Mouse (Mus musculus) cerebellum, adult 8-10 months (tissue): Measurements from ENCODE around the gene Gm12166.
"Not testable (repeated sequence)": the region's sequence is repeated elsewhere in the genome, so short reads cannot be mapped to it uniquely, and the experiment has no call there.

Experiments
- DNase-seq: peaks from one replicate; pipeline ENCODE4 v3.0.0; 2022

Gene Gm12166

GRCm38 (mm10) chr11:46054911-46055895, 3.1 kb upstream of the Gm12166 start:
- DNase-seq, result no peak

GRCm38 (mm10) chr11:46054311-46054710, 2.2 kb upstream of the Gm12166 start:
- DNase-seq, result no peak

GRCm38 (mm10) chr11:46053457-46053856, 1.3 kb upstream of the Gm12166 start:
- not testable (repeated sequence) for DNase-seq

- no peak for DNase-seq
These were observed 4.9 kb downstream of the Gm12166 start for GRCm38 (mm10) chr11:46047264-46047663.

- DNase-seq, result no peak
These were observed 7.3 kb downstream of the Gm12166 start for GRCm38 (mm10) chr11:46044781-46045180.

- no peak for DNase-seq
These were observed 10.4 kb downstream of the Gm12166 start for GRCm38 (mm10) chr11:46041607-46042267.

- DNase-seq, result no peak
These were observed 11.1 kb downstream of the Gm12166 start for GRCm38 (mm10) chr11:46040841-46041556.

GRCm38 (mm10) chr11:46039335-46039734, 12.8 kb downstream of the Gm12166 start:
- no peak for DNase-seq

GRCm38 (mm10) chr11:46038901-46039300, 13.2 kb downstream of the Gm12166 start:
- DNase-seq, result no peak

- no peak for DNase-seq
These were observed 15.7 kb downstream of the Gm12166 start for GRCm38 (mm10) chr11:46036374-46036773.

- no peak for DNase-seq
These were observed 19.2 kb downstream of the Gm12166 start for GRCm38 (mm10) chr11:46032956-46033355.

- DNase-seq, result no peak
These were observed 20.7 kb downstream of the Gm12166 start for GRCm38 (mm10) chr11:46031470-46031869.

- DNase-seq, result no peak
These were observed 22.1 kb downstream of the Gm12166 start for GRCm38 (mm10) chr11:46030026-46030425.

GRCm38 (mm10) chr11:46029485-46029884, 22.6 kb downstream of the Gm12166 start:
- DNase-seq, result no peak

GRCm38 (mm10) chr11:46027952-46028814, 23.9 kb downstream of the Gm12166 start:
- DNase-seq, result no peak

- DNase-seq, result no peak
These were observed 26.1 kb downstream of the Gm12166 start for GRCm38 (mm10) chr11:46025962-46026392.

- no peak for DNase-seq
These were observed 29.1 kb downstream of the Gm12166 start for GRCm38 (mm10) chr11:46022983-46023382.

- no peak for DNase-seq
These were observed 30.3 kb downstream of the Gm12166 start for GRCm38 (mm10) chr11:46021850-46022249.

- no peak for DNase-seq
These were observed 31.9 kb downstream of the Gm12166 start for GRCm38 (mm10) chr11:46020246-46020645.

GRCm38 (mm10) chr11:46016061-46016460, 36.1 kb downstream of the Gm12166 start:
- DNase-seq, result peak; percentile 51
